Mouse (Mus musculus): ENCODE measurements around the gene Wwox.

GRCm38 (mm10) chr8:115249688-115250366 lies 810.4 kb downstream of the Wwox start:
- TF ChIP-seq ZC3H11A (IDR thresholded peaks at IDR 0.05; ENCODE audit: low read depth, low read length), result no peak
- TF ChIP-seq CTCF (conservative IDR thresholded peaks at IDR 0.05 in 1 of 2, IDR thresholded peaks at IDR 0.05 in 1 of 2; ENCODE audit: low read depth in 2 of 2, low read length in 2 of 2), result no peak
- TF ChIP-seq POLR2A (IDR thresholded peaks at IDR 0.05; ENCODE audit: low read depth, low read length), result no peak
- TF ChIP-seq CHD2 (IDR thresholded peaks at IDR 0.05; ENCODE audit: low read length), result no peak
